Mouse (Mus musculus): Measurements from ENCODE around the gene Rap1gap. TPM values are rescaled to one million over a fixed set of nuclear protein-coding genes. Genes with fewer than 3 reads are reported as not detected.

Rap1gap gene
- polyA plus RNA-seq, 1 experiment from 2014 or later = 4.4 TPM

DNA sequence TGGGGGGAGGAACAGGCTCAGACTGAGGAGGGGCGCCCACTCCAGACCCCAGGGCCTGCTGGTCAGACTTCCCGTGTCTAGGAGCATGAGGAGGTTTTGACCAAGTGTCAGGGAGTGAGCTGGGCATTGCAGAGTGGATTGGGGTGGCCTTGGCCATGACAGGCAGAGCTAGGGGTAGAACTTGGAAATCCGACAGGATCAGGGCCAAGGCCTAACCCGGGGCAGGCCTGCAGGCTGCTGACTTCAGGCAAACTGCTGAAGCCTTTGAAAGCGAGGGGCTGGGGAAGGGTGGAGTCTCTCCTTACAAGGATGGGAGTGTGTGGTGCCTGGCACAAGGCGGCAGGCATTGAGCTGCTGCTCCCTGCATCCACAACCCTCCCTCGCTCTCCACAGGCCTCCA is 52.5 kb downstream of the Rap1gap start:
- peaks cover 12% of the 10 kb centered on the region for H3K4me1 ChIP-seq (replicated peaks; ENCODE audit: control insufficient read depth, insufficient read depth, low read length)
- 56% methylated on average over 7 of the region's 7 CpGs for WGBS
- ATAC-seq (replicated peaks; ENCODE audit: low FRiP score) = no peak
- DNase-seq (ENCODE audit: low spot score) = no peak
- no peak overlapping the region for H3K4me3 ChIP-seq (ENCODE audit: low read depth, low read length)
- H3K27me3 ChIP-seq (ENCODE audit: control insufficient read depth, insufficient read depth, low read length) = no peaks in the 10 kb centered on the region
- H3K9me3 ChIP-seq (ENCODE audit: control insufficient read depth, low read length) = no peaks in the 10 kb centered on the region
- no peak overlapping the region for H3K4me2 ChIP-seq (ENCODE audit: low read depth, low read length, severe bottlenecking)
- H3K9ac ChIP-seq (ENCODE audit: low read length) = no peak overlapping the region
- H3K27ac ChIP-seq (ENCODE audit: low read depth, low read length) = no peak overlapping the region
- H3K36me3 ChIP-seq (ENCODE audit: control insufficient read depth, insufficient read depth, low read length) = no peaks in the 10 kb centered on the region

DNA sequence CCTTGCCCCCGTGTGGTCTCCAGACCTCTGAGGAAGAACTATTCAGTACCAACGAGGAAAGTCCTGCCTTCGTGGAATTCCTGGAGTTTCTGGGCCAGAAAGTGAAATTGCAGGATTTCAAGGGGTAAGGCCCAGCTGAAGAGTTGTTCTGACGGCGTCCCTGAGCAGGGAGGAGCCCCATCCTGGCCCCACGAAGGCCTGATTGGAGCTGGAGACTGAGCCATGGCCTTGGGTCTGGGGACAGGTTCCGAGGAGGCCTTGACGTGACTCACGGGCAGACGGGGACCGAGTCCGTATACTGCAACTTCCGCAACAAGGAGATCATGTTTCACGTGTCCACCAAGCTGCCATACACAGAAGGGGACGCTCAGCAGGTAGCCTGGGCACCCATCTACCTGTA is 53.1 kb downstream of the Rap1gap start:
- Histone ChIP-seq H3K4me3 (ENCODE audit: low read depth, low read length) (no peak overlapping the region), H3K36me3 (ENCODE audit: control insufficient read depth, insufficient read depth, low read length) (no peaks in the 10 kb centered on the region), H3K9ac (ENCODE audit: low read length) (no peak overlapping the region), H3K27me3 (ENCODE audit: control insufficient read depth, insufficient read depth, low read length) (no peaks in the 10 kb centered on the region), H3K4me1 (replicated peaks; ENCODE audit: control insufficient read depth, insufficient read depth, low read length) (peaks cover 12% of the 10 kb centered on the region), H3K4me2 (ENCODE audit: low read depth, low read length, severe bottlenecking) (no peak overlapping the region), H3K9me3 (ENCODE audit: control insufficient read depth, low read length) (no peaks in the 10 kb centered on the region), H3K27ac (ENCODE audit: low read depth, low read length) (no peak overlapping the region)
- DNase-seq (ENCODE audit: low spot score) = no peak
- no peak for ATAC-seq (replicated peaks; ENCODE audit: low FRiP score)
- WGBS = 77% methylated on average over 15 of the region's 15 CpGs

DNA sequence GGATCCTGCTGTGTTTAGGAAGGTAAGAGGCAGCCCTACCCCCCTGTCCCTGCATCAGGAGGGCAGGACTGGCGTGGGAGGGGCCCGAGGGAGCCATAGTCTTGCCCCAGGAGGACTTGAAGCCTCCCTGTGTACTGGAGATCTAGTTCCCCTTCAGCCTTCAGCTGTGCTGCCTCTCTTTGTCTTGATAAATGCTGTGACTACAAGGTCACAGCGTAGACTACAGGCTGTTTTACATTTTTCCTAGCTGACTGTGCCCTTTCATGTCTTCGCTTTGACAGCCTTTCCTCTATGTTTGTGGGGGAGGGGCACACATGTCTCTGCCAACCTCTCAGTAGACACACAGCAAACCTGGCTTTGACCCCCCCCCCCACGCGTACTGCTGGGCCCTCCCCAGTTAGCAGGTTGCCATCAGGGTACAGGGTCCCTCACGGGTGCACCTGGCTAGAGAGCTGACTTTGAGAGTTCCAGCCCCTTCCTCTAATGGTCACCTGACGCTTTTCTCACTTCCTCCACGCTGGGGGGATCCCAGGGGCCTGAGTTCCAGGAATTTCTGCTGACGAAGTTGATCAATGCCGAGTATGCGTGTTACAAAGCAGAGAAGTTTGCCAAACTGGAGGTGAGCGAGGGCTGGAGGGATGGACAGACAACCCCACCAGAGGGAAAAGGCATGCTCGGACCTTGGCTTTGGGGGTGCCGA is 55.0 kb downstream of the Rap1gap start:
- no peaks in the 10 kb centered on the region for H3K9me3 ChIP-seq (ENCODE audit: control insufficient read depth, low read length)
- no peak overlapping the region for H3K4me2 ChIP-seq (ENCODE audit: low read depth, low read length, severe bottlenecking)
- H3K27me3 ChIP-seq (ENCODE audit: control insufficient read depth, insufficient read depth, low read length) = 0 out of 2 replicates have a peak, but pooled peaks cover 2% of the 10 kb centered on the region
- ATAC-seq (replicated peaks; ENCODE audit: low FRiP score) = no peak
- H3K27ac ChIP-seq (ENCODE audit: low read depth, low read length) = no peak overlapping the region; the same call in 1 of the 2 replicates
- DNase-seq (ENCODE audit: low spot score) = no peak
- H3K36me3 ChIP-seq (ENCODE audit: control insufficient read depth, insufficient read depth, low read length) = no peaks in the 10 kb centered on the region
- peaks cover 14% of the 10 kb centered on the region for H3K4me1 ChIP-seq (replicated peaks; ENCODE audit: control insufficient read depth, insufficient read depth, low read length)
- WGBS = 34% methylated on average over 15 of the region's 15 CpGs
- H3K9ac ChIP-seq (ENCODE audit: low read length) = peak overlapping the region; percentile 41
- no peak overlapping the region for H3K4me3 ChIP-seq (ENCODE audit: low read depth, low read length)

DNA sequence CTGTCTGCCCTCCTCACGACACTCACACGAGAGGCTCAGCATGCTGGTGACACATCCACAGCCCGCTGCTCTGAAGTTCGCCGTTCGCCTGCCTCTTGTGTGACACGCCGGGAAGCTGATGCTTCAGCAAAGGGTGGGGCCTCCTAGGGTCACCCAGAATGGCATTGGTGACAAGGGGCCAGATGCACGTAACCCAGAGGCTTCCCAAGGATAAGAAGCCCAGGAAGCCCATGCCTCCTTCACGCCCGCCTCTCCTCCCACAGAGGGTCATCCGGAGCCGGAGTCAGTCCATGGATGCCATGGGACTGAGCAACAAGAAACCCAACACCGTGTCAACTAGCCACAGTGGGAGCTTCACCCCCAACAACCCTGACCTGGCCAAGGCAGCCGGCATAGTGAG is 57.0 kb downstream of the Rap1gap start:
- ATAC-seq (replicated peaks; ENCODE audit: low FRiP score) (no peak), DNase-seq (ENCODE audit: low spot score) (no peak)
- Histone ChIP-seq H3K4me1 (replicated peaks; ENCODE audit: control insufficient read depth, insufficient read depth, low read length) (peaks cover 14% of the 10 kb centered on the region), H3K4me2 (ENCODE audit: low read depth, low read length, severe bottlenecking) (no peak overlapping the region), H3K4me3 (ENCODE audit: low read depth, low read length) (no peak overlapping the region), H3K9me3 (ENCODE audit: control insufficient read depth, low read length) (no peaks in the 10 kb centered on the region), H3K9ac (ENCODE audit: low read length) (no peak overlapping the region), H3K36me3 (ENCODE audit: control insufficient read depth, insufficient read depth, low read length) (no peaks in the 10 kb centered on the region), H3K27ac (ENCODE audit: low read depth, low read length) (no peak overlapping the region), H3K27me3 (ENCODE audit: control insufficient read depth, insufficient read depth, low read length) (0 out of 2 replicates have a peak, but pooled peaks cover 2% of the 10 kb centered on the region)
- 95% methylated on average over 15 of the region's 15 CpGs for WGBS

DNA sequence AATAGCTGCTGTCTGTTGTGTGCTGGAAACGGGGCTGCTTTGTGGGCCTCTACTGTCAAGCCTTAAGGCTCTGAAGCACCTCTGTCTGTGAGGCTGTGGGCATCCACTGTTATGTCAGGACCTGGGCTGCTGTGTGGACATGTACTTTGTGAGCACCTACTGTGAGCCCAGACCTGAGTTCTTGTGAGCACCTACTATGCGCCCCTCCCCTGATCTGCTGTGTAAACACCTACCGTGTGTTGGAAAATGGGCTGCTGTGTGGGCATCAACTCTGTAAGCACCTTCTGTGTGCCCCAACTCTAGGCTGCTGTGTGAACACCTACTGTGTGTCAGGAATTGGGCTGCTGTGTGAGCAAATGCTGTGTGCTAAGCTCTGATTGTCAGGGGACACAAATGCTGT is 57.7 kb downstream of the Rap1gap start:
- DNase-seq (ENCODE audit: low spot score) (no peak), ATAC-seq (replicated peaks; ENCODE audit: low FRiP score) (no peak)
- Histone ChIP-seq H3K4me2 (ENCODE audit: low read depth, low read length, severe bottlenecking) (no peak overlapping the region), H3K9ac (ENCODE audit: low read length) (no peak overlapping the region), H3K27ac (ENCODE audit: low read depth, low read length) (no peak overlapping the region), H3K9me3 (ENCODE audit: control insufficient read depth, low read length) (no peaks in the 10 kb centered on the region), H3K4me3 (ENCODE audit: low read depth, low read length) (no peak overlapping the region), H3K36me3 (ENCODE audit: control insufficient read depth, insufficient read depth, low read length) (no peaks in the 10 kb centered on the region), H3K27me3 (ENCODE audit: control insufficient read depth, insufficient read depth, low read length) (0 out of 2 replicates have a peak, but pooled peaks cover 2% of the 10 kb centered on the region), H3K4me1 (replicated peaks; ENCODE audit: control insufficient read depth, insufficient read depth, low read length) (peaks cover 15% of the 10 kb centered on the region)
- 89% methylated on average over 3 of the region's 3 CpGs for WGBS

DNA sequence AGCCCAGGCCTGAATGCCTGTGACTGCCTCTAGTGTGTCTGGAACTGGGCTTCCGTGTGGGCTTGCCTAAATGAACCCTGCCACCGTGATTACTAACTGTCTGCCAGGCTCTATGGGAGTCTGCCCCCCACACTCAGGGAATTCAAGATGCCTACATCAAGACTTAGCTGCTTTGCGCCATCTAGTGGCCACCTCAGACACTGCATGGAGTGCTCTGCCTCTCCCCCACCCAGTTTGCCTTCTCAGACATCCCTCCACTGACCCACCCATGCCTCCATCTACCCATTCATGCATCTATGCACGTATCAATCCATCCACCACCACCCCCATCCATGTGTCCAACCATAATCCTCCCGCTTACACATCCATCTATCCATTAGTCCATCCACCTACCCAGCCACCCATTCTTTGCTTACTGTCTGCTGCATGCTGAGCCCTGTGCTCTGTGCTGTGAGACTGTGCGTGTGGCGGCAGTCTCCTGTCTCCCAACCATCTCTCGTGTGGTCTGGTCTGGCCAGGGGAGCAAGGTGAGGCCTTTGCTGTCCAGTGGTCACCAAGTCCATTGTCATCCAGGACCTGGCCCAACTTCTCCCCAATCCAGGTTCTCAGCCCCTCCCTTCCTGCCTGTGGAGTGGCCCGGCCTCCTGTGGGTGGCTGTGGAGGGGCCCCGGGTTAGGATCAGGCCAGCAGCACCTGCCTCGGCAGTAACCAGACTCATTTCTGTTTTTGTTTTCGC is 58.3 kb downstream of the Rap1gap start:
- ATAC-seq (replicated peaks; ENCODE audit: low FRiP score) (peak; percentile 20), DNase-seq (ENCODE audit: low spot score) (peak; percentile 90)
- H3K36me3 ChIP-seq (ENCODE audit: control insufficient read depth, insufficient read depth, low read length) = no peaks in the 10 kb centered on the region
- H3K27me3 ChIP-seq (ENCODE audit: control insufficient read depth, insufficient read depth, low read length) = 0 out of 2 replicates have a peak, but pooled peaks cover 2% of the 10 kb centered on the region
- WGBS = 26% methylated on average over 12 of the region's 12 CpGs
- H3K4me3 ChIP-seq (ENCODE audit: low read depth, low read length) = no peak overlapping the region; the same call in 1 of the 2 replicates
- H3K27ac ChIP-seq (ENCODE audit: low read depth, low read length) = no peak overlapping the region
- H3K9me3 ChIP-seq (ENCODE audit: control insufficient read depth, low read length) = no peaks in the 10 kb centered on the region
- no peak overlapping the region for H3K4me2 ChIP-seq (ENCODE audit: low read depth, low read length, severe bottlenecking)
- H3K9ac ChIP-seq (ENCODE audit: low read length) = no peak overlapping the region
- peaks cover 21% of the 10 kb centered on the region for H3K4me1 ChIP-seq (replicated peaks; ENCODE audit: control insufficient read depth, insufficient read depth, low read length)

DNA sequence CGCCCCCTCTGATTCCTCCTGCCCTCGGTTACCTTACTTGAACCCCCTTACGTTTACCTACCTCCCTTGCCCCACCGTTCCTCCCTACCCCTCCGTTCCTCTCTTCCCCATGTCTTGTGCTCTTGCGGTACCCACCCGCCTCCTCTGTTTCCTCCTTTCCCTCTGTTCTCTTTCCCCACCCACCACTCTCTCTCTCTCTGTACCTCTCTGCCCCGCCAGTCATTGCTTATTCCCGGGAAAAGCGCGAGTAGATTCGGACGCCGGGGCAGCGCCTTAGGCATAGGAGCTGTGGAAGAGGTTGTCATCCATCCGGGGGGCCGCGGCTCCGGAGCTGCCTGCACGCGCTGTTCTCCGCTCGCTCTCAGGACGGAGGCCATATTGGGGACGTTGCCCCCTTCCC is 59.0 kb downstream of the Rap1gap start:
- no peak for ATAC-seq (replicated peaks; ENCODE audit: low FRiP score)
- Histone ChIP-seq H3K9ac (ENCODE audit: low read length) (peak overlapping the region; percentile 16; the same call in 1 of the 2 replicates), H3K4me3 (ENCODE audit: low read depth, low read length) (peak overlapping the region; percentile 17; the same call in 1 of the 2 replicates), H3K27ac (ENCODE audit: low read depth, low read length) (no peak overlapping the region), H3K27me3 (ENCODE audit: control insufficient read depth, insufficient read depth, low read length) (0 out of 2 replicates have a peak, but pooled peaks cover 2% of the 10 kb centered on the region), H3K9me3 (ENCODE audit: control insufficient read depth, low read length) (no peaks in the 10 kb centered on the region), H3K4me2 (ENCODE audit: low read depth, low read length, severe bottlenecking) (peak overlapping the region; percentile 40; the same call in 1 of the 2 replicates), H3K36me3 (ENCODE audit: control insufficient read depth, insufficient read depth, low read length) (no peaks in the 10 kb centered on the region), H3K4me1 (replicated peaks; ENCODE audit: control insufficient read depth, insufficient read depth, low read length) (peaks cover 25% of the 10 kb centered on the region)
- DNase-seq (ENCODE audit: low spot score) = no peak
- WGBS = 37% methylated on average over 25 of the region's 25 CpGs

DNA sequence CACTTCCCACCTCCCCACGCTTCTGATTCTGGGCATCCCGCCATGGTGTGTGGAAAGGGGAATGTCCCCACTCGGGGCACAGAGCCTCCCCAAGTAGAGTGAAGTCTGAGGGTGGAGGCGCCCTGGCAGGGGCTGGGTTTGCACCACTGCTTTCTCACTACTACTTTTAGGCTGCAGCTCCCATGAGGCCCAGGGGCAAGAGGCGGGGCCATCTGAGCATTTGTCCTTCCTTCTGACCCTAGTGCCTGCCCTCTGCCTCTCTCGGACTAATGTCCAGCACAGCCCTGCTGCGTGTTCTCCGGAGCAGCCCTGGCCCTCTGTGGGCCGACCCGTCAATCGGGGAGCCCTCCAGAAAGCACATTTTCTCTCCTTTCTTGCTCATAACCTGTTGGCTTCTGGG is 59.7 kb downstream of the Rap1gap start:
- no peak overlapping the region for H3K27ac ChIP-seq (ENCODE audit: low read depth, low read length)
- H3K9ac ChIP-seq (ENCODE audit: low read length) = peak overlapping the region; percentile 16; the same call in 1 of the 2 replicates
- peak overlapping the region; percentile 40; the same call in 1 of the 2 replicates for H3K4me2 ChIP-seq (ENCODE audit: low read depth, low read length, severe bottlenecking)
- H3K27me3 ChIP-seq (ENCODE audit: control insufficient read depth, insufficient read depth, low read length) = peaks cover 3% of the 10 kb centered on the region; the same call in 1 of the 2 replicates
- no peak for ATAC-seq (replicated peaks; ENCODE audit: low FRiP score)
- no peak overlapping the region for H3K4me3 ChIP-seq (ENCODE audit: low read depth, low read length)
- H3K4me1 ChIP-seq (replicated peaks; ENCODE audit: control insufficient read depth, insufficient read depth, low read length) = peaks cover 22% of the 10 kb centered on the region
- 54% methylated on average over 11 of the region's 11 CpGs for WGBS
- DNase-seq (ENCODE audit: low spot score) = no peak
- H3K9me3 ChIP-seq (ENCODE audit: control insufficient read depth, low read length) = no peaks in the 10 kb centered on the region
- H3K36me3 ChIP-seq (ENCODE audit: control insufficient read depth, insufficient read depth, low read length) = no peaks in the 10 kb centered on the region
